Mouse (Mus musculus) myocyte (in vitro differentiated cells): ENCODE measurements around the gene Aldh2. TPM values are rescaled to one million over a fixed set of nuclear protein-coding genes. Genes with fewer than 3 reads are reported as not detected.
A peak's percentile ranks its signal among the peaks of the same experiment; 100 is the strongest.

Source experiments
- H3K27me3 ChIP-seq: one replicate; pipeline ENCODE4 v1.6.1; 2011; ENCODE audit not compliant: control insufficient read depth, insufficient read depth, insufficient read length
- H3K36me3 ChIP-seq: one replicate; pipeline ENCODE4 v1.6.1; 2011; ENCODE audit not compliant: control insufficient read depth, insufficient read depth
- H3K4me2 ChIP-seq: one replicate; pipeline ENCODE4 v1.6.1; 2011; ENCODE audit warnings: low read depth, control low read depth
- H3K4me3 ChIP-seq: one replicate; pipeline ENCODE4 v1.5.1; 2011; ENCODE audit warnings: mild to moderate bottlenecking, control low read depth, moderate library complexity
- H3K79me2 ChIP-seq: one replicate; pipeline ENCODE4 v1.6.1; 2011; ENCODE audit not compliant: control insufficient read depth, insufficient read depth
- H3ac ChIP-seq: one replicate; pipeline ENCODE4 v1.6.1; 2011; ENCODE audit not compliant: control insufficient read depth, insufficient read length
- CEBPB ChIP-seq: IDR thresholded peaks from 2 replicates; pipeline ENCODE4 v1.6.1; 2011; ENCODE audit warnings: mild to moderate bottlenecking, moderate library complexity; ENCODE audit not compliant: poor library complexity, insufficient read depth, severe bottlenecking
- E2F4 ChIP-seq: IDR thresholded peaks from one replicate; pipeline ENCODE4 v1.6.1; 2011; ENCODE audit warnings: mild to moderate bottlenecking, control low read depth, moderate library complexity; ENCODE audit not compliant: insufficient read depth
- MAX ChIP-seq: IDR thresholded peaks from one replicate; pipeline ENCODE4 v1.6.1; 2011; ENCODE audit warnings: low read depth, mild to moderate bottlenecking, control low read depth
- MYOD1 ChIP-seq, 3 experiments: IDR thresholded peaks; one replicate each; pipeline ENCODE4 v1.6.1; 2011; ENCODE audit warnings: control low read depth in 2 of 3, low read depth in 2 of 3, mild to moderate bottlenecking in 2 of 3, moderate library complexity in 1 of 3; ENCODE audit not compliant: insufficient read length in 2 of 3, control insufficient read depth in 1 of 3
- MYOG ChIP-seq, 3 experiments: IDR thresholded peaks; one replicate each; pipeline ENCODE4 v1.6.1; 2011; ENCODE audit warnings: control low read depth in 2 of 3, low read depth in 2 of 3, mild to moderate bottlenecking in 2 of 3; ENCODE audit not compliant: insufficient read length in 2 of 3, control insufficient read depth in 1 of 3, insufficient read depth in 1 of 3
- POLR2A ChIP-seq: IDR thresholded peaks from one replicate; pipeline ENCODE4 v1.6.1; 2011; ENCODE audit warnings: low read depth, mild to moderate bottlenecking, control low read depth, moderate library complexity; ENCODE audit not compliant: insufficient read length
- POLR2AphosphoS2 ChIP-seq: IDR thresholded peaks from one replicate; pipeline ENCODE4 v1.6.1; 2011; ENCODE audit warnings: low read depth, control low read depth; ENCODE audit not compliant: insufficient read length
- REST ChIP-seq: IDR thresholded peaks from one replicate; pipeline ENCODE4 v1.6.1; 2011; ENCODE audit warnings: mild to moderate bottlenecking, control low read depth, moderate library complexity; ENCODE audit not compliant: insufficient read depth, insufficient read length
- SRF ChIP-seq: IDR thresholded peaks from one replicate; pipeline ENCODE4 v1.6.1; 2011; ENCODE audit warnings: low read depth; ENCODE audit not compliant: control insufficient read depth, insufficient read length
- TCF12 ChIP-seq: IDR thresholded peaks from one replicate; pipeline ENCODE4 v1.6.1; 2011; ENCODE audit warnings: mild to moderate bottlenecking, control low read depth; ENCODE audit not compliant: poor library complexity, insufficient read depth, severe bottlenecking
- TCF3 ChIP-seq: IDR thresholded peaks from one replicate; pipeline ENCODE4 v1.6.1; 2011; ENCODE audit warnings: low read depth, control low read depth; ENCODE audit not compliant: insufficient read length
- USF1 ChIP-seq: IDR thresholded peaks from one replicate; pipeline ENCODE4 v1.6.1; 2011; ENCODE audit warnings: low read depth, mild to moderate bottlenecking, control low read depth, moderate library complexity
- polyA plus RNA-seq: library from polyadenylated mRNA; unstranded; fragments of >200 nt; fragmentation: generic; extraction: Trizol; gene quantifications from one replicate; pipeline ENCODE4 v1.2.1, GENCODE M21; 2012; ENCODE audit warnings: missing spikeins

The Aldh2 gene
- polyA plus RNA-seq, 1 experiment, result 210 TPM

GRCm38 (mm10) chr5:121589928-121590327 lies 3.7 kb downstream of the Aldh2 start:
- H3ac ChIP-seq, result no peak overlapping the region
- no peaks in the 10 kb centered on the region for H3K27me3 ChIP-seq
- H3K4me3 ChIP-seq, result no peak overlapping the region
- no peaks in the 10 kb centered on the region for H3K36me3 ChIP-seq
- TF ChIP-seq REST (no peak), MYOD1 (IDR thresholded peaks at IDR 0.05; ENCODE audit: control insufficient read depth in 1 of 3, insufficient read length in 2 of 3, low read depth in 2 of 3) (no peak), POLR2AphosphoS2 (no peak), CEBPB (no peak), USF1 (no peak), SRF (no peak), MYOG (IDR thresholded peaks at IDR 0.05; ENCODE audit: control insufficient read depth in 1 of 3, insufficient read depth in 1 of 3, insufficient read length in 2 of 3, low read depth in 2 of 3) (no peak), TCF3 (no peak), MAX (no peak), TCF12 (no peak), E2F4 (no peak)
- H3K79me2 ChIP-seq, result no peaks in the 10 kb centered on the region
- H3K4me2 ChIP-seq, result no peak overlapping the region

GRCm38 (mm10) chr5:121586400-121587039 lies 7.1 kb downstream of the Aldh2 start:
- H3K4me2 ChIP-seq, result peak overlapping the region; percentile 52
- no peaks in the 10 kb centered on the region for H3K36me3 ChIP-seq
- H3K4me3 ChIP-seq, result no peak overlapping the region
- H3ac ChIP-seq, result no peak overlapping the region
- no peaks in the 10 kb centered on the region for H3K27me3 ChIP-seq
- H3K79me2 ChIP-seq, result no peaks in the 10 kb centered on the region
- TF ChIP-seq MYOD1 (IDR thresholded peaks at IDR 0.05; ENCODE audit: control insufficient read depth in 1 of 3, insufficient read length in 2 of 3, low read depth in 2 of 3) (peak in 1 of 3 experiments; percentile 46), CEBPB (no peak), MAX (no peak), MYOG (IDR thresholded peaks at IDR 0.05; ENCODE audit: control insufficient read depth in 1 of 3, insufficient read depth in 1 of 3, insufficient read length in 2 of 3, low read depth in 2 of 3) (peak in 1 of 3 experiments; percentile 13)

- Histone ChIP-seq H3K4me2 (no peak overlapping the region), H3K4me3 (no peak overlapping the region), H3K36me3 (no peaks in the 10 kb centered on the region), H3ac (no peak overlapping the region), H3K79me2 (no peaks in the 10 kb centered on the region), H3K27me3 (no peaks in the 10 kb centered on the region)
- no peak for TF ChIP-seq MYOG (IDR thresholded peaks at IDR 0.05; ENCODE audit: control insufficient read depth in 1 of 3, insufficient read depth in 1 of 3, insufficient read length in 2 of 3, low read depth in 2 of 3)
- no peak for TF ChIP-seq TCF3
- no peak for TF ChIP-seq POLR2AphosphoS2
- TF ChIP-seq MAX, result no peak
- no peak for TF ChIP-seq REST
- no peak for TF ChIP-seq USF1
- TF ChIP-seq MYOD1 (IDR thresholded peaks at IDR 0.05; ENCODE audit: control insufficient read depth in 1 of 3, insufficient read length in 2 of 3, low read depth in 2 of 3), result no peak
- no peak for TF ChIP-seq CEBPB
- no peak for TF ChIP-seq POLR2A
- no peak for TF ChIP-seq E2F4
- TF ChIP-seq SRF, result no peak
- TF ChIP-seq TCF12, result no peak
These were observed 7.9 kb downstream of the Aldh2 start for GRCm38 (mm10) chr5:121585699-121586098.

- no peak overlapping the region for H3K4me3 ChIP-seq
- H3K27me3 ChIP-seq, result no peaks in the 10 kb centered on the region
- no peak for TF ChIP-seq MYOG (IDR thresholded peaks at IDR 0.05; ENCODE audit: control insufficient read depth in 1 of 3, insufficient read depth in 1 of 3, insufficient read length in 2 of 3, low read depth in 2 of 3)
- TF ChIP-seq MYOD1 (IDR thresholded peaks at IDR 0.05; ENCODE audit: control insufficient read depth in 1 of 3, insufficient read length in 2 of 3, low read depth in 2 of 3), result peak in 1 of 3 experiments; percentile 4
- TF ChIP-seq TCF12, result no peak
- H3K4me2 ChIP-seq, result peak overlapping the region; percentile 83
- H3ac ChIP-seq, result no peak overlapping the region
- H3K36me3 ChIP-seq, result no peaks in the 10 kb centered on the region
- H3K79me2 ChIP-seq, result no peaks in the 10 kb centered on the region
These were observed 8.6 kb downstream of the Aldh2 start for GRCm38 (mm10) chr5:121585005-121585404.

- H3K4me3 ChIP-seq, result no peak overlapping the region
- no peaks in the 10 kb centered on the region for H3K36me3 ChIP-seq
- H3K4me2 ChIP-seq, result peak overlapping the region; percentile 83
- TF ChIP-seq MYOG (IDR thresholded peaks at IDR 0.05; ENCODE audit: control insufficient read depth in 1 of 3, insufficient read depth in 1 of 3, insufficient read length in 2 of 3, low read depth in 2 of 3) (peak in 1 of 3 experiments; percentile 55), SRF (no peak), MYOD1 (IDR thresholded peaks at IDR 0.05; ENCODE audit: control insufficient read depth in 1 of 3, insufficient read length in 2 of 3, low read depth in 2 of 3) (peak in 1 of 3 experiments; percentile 43), POLR2A (peak; percentile 61), E2F4 (no peak), CEBPB (no peak), TCF3 (no peak), USF1 (no peak), MAX (no peak), TCF12 (no peak), POLR2AphosphoS2 (peak; percentile 57), REST (no peak)
- no peaks in the 10 kb centered on the region for H3K79me2 ChIP-seq
- H3K27me3 ChIP-seq, result no peaks in the 10 kb centered on the region
- no peak overlapping the region for H3ac ChIP-seq
These were observed 9.7 kb downstream of the Aldh2 start for GRCm38 (mm10) chr5:121583765-121584501.
